8 mouse cellular contexts compared by ENCODE assay signal in genomic region chr2:13543519-13544124, GRCm38 (mm10). TPM values are rescaled to one million over a fixed set of nuclear protein-coding genes. Genes with fewer than 3 reads are reported as not detected.
A peak's percentile ranks its signal among the peaks of the same experiment; 100 is the strongest.
DNase-seq lines count a peak whose midpoint lies in the region; ATAC-seq lines count a peak whose summit lies in the region.

No protein-coding gene starts in this region.

- H3K36me3 ChIP-seq in heart, embryonic 12.5 days, result no peaks in the 10 kb centered on the region
- no peaks in the 10 kb centered on the region for H3K36me3 ChIP-seq in hindbrain, embryonic 11.5 days (ENCODE audit: control insufficient read depth, insufficient read depth, low read length)
- H3K36me3 ChIP-seq in liver, embryonic 16.5 days (ENCODE audit: control insufficient read depth, insufficient read depth), result no peaks in the 10 kb centered on the region

- no peaks in the 10 kb centered on the region for H3K27me3 ChIP-seq in heart, embryonic 12.5 days (replicated peaks)
- H3K27me3 ChIP-seq in hindbrain, embryonic 11.5 days (ENCODE audit: control insufficient read depth, insufficient read depth, low read length), result no peaks in the 10 kb centered on the region
- no peaks in the 10 kb centered on the region for H3K27me3 ChIP-seq in liver, embryonic 16.5 days (ENCODE audit: control insufficient read depth, insufficient read depth, low read depth, low read length)

- 60% methylated on average over 8 of the region's 8 CpGs for WGBS in heart, embryonic 12.5 days
- 64% methylated on average over 8 of the region's 8 CpGs for WGBS in hindbrain, embryonic 11.5 days
- 24% methylated on average over 8 of the region's 8 CpGs for WGBS in liver, embryonic 16.5 days (ENCODE audit: insufficient replicate concordance)

- peak overlapping the region; percentile 91 for H3K27ac ChIP-seq in heart, embryonic 12.5 days (ENCODE audit: poor library complexity, severe bottlenecking)
- H3K27ac ChIP-seq in hindbrain, embryonic 11.5 days (ENCODE audit: low read depth, low read length), result peak overlapping the region; percentile 93
- peak overlapping the region; percentile 95 for H3K27ac ChIP-seq in liver, embryonic 16.5 days (ENCODE audit: low read length)

- peak overlapping the region; percentile 70 for H3K4me2 ChIP-seq in heart, embryonic 12.5 days
- H3K4me2 ChIP-seq in hindbrain, embryonic 11.5 days (replicated peaks; ENCODE audit: low read depth, low read length), result peak overlapping the region; percentile 42; the same call in 1 of the 2 replicates
- H3K4me2 ChIP-seq in liver, embryonic 16.5 days (ENCODE audit: low read depth, low read length), result peak overlapping the region; percentile 90

- peak overlapping the region; percentile 63 for H3K4me3 ChIP-seq in heart, embryonic 12.5 days
- peak overlapping the region; percentile 41 for H3K4me3 ChIP-seq in hindbrain, embryonic 11.5 days (ENCODE audit: low read depth, low read length)
- peak overlapping the region; percentile 83 for H3K4me3 ChIP-seq in liver, embryonic 16.5 days (ENCODE audit: low read depth, low read length)

- H3K4me1 ChIP-seq in heart, embryonic 12.5 days (replicated peaks), result 0 out of 2 replicates have a peak, but pooled peaks cover 2% of the 10 kb centered on the region
- H3K4me1 ChIP-seq in hindbrain, embryonic 11.5 days (replicated peaks; ENCODE audit: control insufficient read depth, insufficient read depth, low read length), result no peaks in the 10 kb centered on the region
- H3K4me1 ChIP-seq in liver, embryonic 16.5 days (ENCODE audit: control insufficient read depth, low read depth, low read length), result peaks cover 19% of the 10 kb centered on the region

- DNase-seq in heart, adult 11 months, result no peak
- peak; percentile 43 for DNase-seq in Muller cell, postnatal 12 days (ENCODE audit: inconsistent ontology term)
- no peak for DNase-seq in hindbrain, embryonic 11.5 days (ENCODE audit: low spot score)
- no peak for DNase-seq in cerebellum, adult 9-10 months
- DNase-seq in frontal cortex, adult 2 months (ENCODE audit: extremely low spot score in 1 of 2, low spot score in 1 of 2), result no peak
- no peak for DNase-seq in ovary, adult 18-20 months (ENCODE audit: low spot score)

- peak; percentile 13; the same call in 1 of the 2 replicates for ATAC-seq in heart, embryonic 12.5 days (ENCODE audit: insufficient number of reproducible peaks, low FRiP score)
- peak; percentile 20 for ATAC-seq in hindbrain, embryonic 11.5 days (ENCODE audit: low FRiP score)
- ATAC-seq in liver, embryonic 16.5 days (ENCODE audit: low read depth), result peak; percentile 31

- peak overlapping the region; percentile 78 for H3K9ac ChIP-seq in heart, embryonic 12.5 days
- peak overlapping the region; percentile 72; the same call in 1 of the 2 replicates for H3K9ac ChIP-seq in hindbrain, embryonic 11.5 days (ENCODE audit: low read depth, low read length)
- H3K9ac ChIP-seq in liver, embryonic 16.5 days (ENCODE audit: low read depth, low read length), result peak overlapping the region; percentile 87

- H3K9me3 ChIP-seq in heart, embryonic 12.5 days (replicated peaks), result no peaks in the 10 kb centered on the region
- no peaks in the 10 kb centered on the region for H3K9me3 ChIP-seq in hindbrain, embryonic 11.5 days (ENCODE audit: control insufficient read depth, low read length)
- H3K9me3 ChIP-seq in liver, embryonic 16.5 days (replicated peaks; ENCODE audit: control insufficient read depth, low read length), result no peaks in the 10 kb centered on the region

RNA-seq across cellular contexts. Expression of gene Trdmt1, which starts 0.8 kb away (rescaled TPM):
- polyA plus RNA-seq in heart, embryonic 12.5 days (2016; fragmentation: Nextera tagmentation; extraction: Ambion mirVana), result 7.4 and 8.2 TPM in 2 replicates
- polyA plus RNA-seq in hindbrain, embryonic 11.5 days (2014; fragmentation: Nextera tagmentation; extraction: Ambion mirVana), result 8.7 and 9.8 TPM in 2 replicates
- 3.2 and 3.6 TPM in 2 replicates for polyA plus RNA-seq in liver, embryonic 16.5 days (2015; fragmentation: Nextera tagmentation; extraction: Ambion mirVana)
- polyA plus RNA-seq in frontal cortex, adult 2 months (2012; rRNA removed), result 5.7 and 7.7 TPM in 2 replicates

RNA-seq across cellular contexts. Expression of gene Vim, which starts 30.1 kb away (rescaled TPM):
- polyA plus RNA-seq in heart, embryonic 12.5 days (2016; fragmentation: Nextera tagmentation; extraction: Ambion mirVana), result 912 and 971 TPM in 2 replicates
- polyA plus RNA-seq in hindbrain, embryonic 11.5 days (2014; fragmentation: Nextera tagmentation; extraction: Ambion mirVana), result 1,373 and 1,430 TPM in 2 replicates
- polyA plus RNA-seq in liver, embryonic 16.5 days (2015; fragmentation: Nextera tagmentation; extraction: Ambion mirVana), result 81.1 and 83.2 TPM in 2 replicates
- polyA plus RNA-seq in frontal cortex, adult 2 months (2012; rRNA removed), result 125 and 135 TPM in 2 replicates

RNA-seq across cellular contexts. Expression of gene Cubn, which starts 52.0 kb away (rescaled TPM):
- 0.57 and 0.59 TPM in 2 replicates for polyA plus RNA-seq in heart, embryonic 12.5 days (2016; fragmentation: Nextera tagmentation; extraction: Ambion mirVana)
- polyA plus RNA-seq in hindbrain, embryonic 11.5 days (2014; fragmentation: Nextera tagmentation; extraction: Ambion mirVana), result 0.23 and 0.35 TPM in 2 replicates
- polyA plus RNA-seq in liver, embryonic 16.5 days (2015; fragmentation: Nextera tagmentation; extraction: Ambion mirVana), result 0.05 and 0.11 TPM in 2 replicates
- polyA plus RNA-seq in frontal cortex, adult 2 months (2012; rRNA removed), result 0.42 TPM in 2 replicates
